Mouse (Mus musculus): ENCODE data around the gene Rbfox1.

Gene Rbfox1

DNA sequence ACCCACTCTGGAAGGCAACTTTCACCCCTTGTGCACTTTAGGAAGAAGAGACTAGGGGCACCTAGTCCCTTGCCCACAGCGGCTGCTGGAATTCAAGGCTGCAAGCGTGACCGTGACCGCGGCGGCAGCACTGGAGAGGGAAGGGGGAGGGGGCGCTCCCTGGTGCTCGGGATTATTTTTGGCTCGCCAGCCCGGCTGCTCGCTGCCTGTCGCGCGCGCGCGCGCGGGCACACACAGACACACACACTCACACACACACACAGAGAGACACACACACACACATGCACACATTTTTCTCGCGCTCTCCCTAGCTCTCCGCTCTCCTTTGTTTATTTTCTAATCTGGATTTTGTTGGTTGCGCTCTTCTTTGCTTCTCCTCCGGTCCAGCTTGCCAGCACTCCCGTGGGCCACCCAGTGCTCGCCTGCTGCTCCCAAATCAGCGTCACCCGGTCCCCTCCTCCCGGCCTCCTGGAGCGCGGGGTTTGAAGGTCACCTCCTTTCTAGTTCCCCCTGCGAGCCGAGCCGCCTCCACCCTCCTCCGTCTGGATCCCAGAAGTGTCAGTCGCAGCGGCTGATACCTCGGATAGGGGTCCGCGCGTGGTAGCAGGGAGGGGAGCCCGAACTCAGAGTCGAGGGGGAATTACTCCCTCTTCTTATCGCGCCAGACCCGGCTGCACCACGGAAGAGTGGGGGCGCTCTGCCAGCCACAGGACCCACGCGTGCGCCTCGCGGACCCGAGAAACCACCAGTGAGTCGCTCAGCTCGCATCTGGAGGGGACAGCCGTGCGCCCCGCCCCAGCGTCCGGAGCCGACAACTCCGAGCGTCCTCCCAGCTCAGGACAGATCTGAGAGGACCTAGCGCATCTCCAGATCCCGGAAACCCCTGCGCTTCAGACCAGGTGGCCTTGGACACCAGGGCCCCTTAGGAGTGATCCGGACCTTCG, at the start of gene Rbfox1:
Rbfox1 (plus strand) TSS at position 610 of the 944 bp plus-strand sequence.
- peak; percentile 44 for DNase-seq (ENCODE audit: low spot score)

DNA sequence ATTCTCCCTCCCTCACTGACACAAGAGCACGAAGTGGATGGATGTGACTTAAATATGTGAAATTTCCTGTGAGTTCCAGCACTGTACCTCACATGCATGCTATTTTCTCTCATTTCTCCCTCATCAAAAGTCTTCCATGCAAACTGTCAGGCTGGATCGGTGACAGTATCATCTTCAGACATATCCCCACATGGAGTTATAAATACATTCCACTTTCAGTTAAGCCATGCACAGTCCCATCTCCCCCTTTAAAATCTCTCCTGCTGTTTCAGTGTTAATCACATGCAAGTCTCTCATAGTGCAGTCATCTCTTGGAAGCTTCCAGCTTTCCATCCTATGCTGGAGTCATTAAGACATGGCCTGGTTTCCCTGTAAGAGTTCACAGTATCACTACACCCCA, 48.4 kb upstream of the Rbfox1 start:
- no peak for DNase-seq (ENCODE audit: low spot score)

DNA sequence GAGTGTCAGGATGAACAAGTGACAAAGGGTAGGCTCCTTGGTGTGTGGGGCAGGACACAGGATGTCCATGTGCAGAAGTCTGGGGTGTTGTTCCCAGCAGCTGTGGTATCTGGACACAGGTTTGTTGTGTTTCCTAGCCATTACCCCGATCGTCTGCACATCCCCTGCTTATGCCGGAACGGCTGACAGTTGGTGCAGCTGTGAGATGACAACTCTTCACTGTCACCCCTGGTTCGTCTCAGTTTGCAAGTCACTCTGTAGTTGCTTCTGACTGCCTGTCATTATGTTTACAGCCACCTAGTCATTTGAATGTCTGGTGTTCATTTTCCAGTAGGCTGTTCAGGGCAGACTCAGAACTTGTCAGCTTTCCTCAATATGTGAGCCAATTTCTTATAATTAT, 44.0 kb upstream of the Rbfox1 start:
- DNase-seq (ENCODE audit: low spot score): no peak

DNA sequence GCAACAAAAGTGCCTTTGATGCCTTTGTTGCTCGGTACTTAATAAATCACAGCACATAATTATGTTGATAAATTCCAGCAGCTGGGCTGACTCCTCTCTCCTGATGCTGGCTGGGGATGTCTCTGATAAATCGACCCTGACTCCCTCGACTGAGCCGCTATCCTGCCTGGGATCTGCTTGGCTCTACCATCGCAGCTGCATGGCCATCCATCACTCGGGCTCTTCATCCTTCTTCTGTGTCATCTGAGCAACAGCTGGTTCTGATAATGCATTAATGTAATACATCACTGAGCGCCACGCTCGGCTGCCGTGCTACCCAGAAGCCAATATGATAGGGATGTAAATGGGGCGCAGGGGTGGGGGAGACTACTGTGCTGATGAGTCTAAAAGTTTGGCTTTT, 39.5 kb upstream of the Rbfox1 start:
- DNase-seq (ENCODE audit: low spot score): no peak

DNA sequence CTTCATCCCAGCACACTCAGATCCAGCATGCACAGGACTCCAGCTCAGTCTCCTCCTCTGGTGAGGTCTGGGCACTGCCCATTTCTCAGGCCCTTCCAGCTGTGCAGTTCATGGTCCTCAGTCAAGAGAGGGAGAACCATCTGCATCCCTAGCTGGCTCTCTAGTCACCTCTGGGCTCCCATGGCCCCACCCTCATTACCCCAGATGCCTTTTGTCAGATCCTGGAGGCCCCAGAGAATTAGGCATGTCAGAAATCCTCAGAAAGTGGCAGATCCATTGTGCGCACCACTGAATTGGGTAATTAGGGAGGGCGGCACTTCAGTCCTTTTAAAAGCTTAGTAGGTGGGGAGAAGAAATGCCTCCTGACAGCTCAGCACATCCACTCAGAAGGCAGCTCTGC, 32.1 kb upstream of the Rbfox1 start:
- no peak for DNase-seq (ENCODE audit: low spot score)

DNA sequence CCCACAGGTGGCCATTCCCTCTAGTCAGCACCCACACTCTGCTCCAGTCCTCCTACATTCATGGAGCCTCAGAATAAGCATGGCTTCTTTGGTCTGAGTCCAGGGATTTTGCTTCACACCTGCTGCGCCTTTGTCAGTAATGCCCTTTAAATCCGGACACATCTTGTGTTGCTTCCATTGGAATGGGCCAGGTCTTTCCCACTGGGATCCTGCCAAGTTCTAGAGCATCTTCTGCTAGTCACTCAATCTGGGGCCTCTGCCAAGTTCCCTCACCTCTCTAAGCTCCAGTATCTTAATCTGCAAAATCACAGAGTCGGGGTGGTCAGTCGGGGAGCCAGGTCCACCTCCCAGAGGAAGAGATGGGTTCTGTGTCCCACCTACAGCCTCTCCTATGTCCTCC, 20.8 kb upstream of the Rbfox1 start:
- DNase-seq (ENCODE audit: low spot score): no peak

DNA sequence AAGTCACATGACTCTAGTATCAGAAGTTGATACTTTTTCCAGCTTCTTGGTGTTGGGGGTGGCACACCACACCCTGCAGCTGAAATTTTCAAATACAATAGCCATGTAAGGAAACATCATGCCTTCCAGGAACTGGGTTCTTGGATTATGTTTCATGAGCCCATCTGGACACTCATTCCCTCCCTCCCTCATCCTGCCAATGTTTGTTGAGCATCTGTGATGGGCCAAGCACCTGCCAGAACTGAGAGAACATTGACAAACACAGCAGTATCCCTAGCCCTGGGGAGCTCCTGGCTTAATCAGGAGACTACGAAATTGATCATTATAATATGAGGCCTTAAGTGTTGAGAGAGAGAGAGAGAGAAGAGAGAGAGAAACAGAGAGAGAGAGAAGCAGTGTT, 18.2 kb upstream of the Rbfox1 start:
- DNase-seq (ENCODE audit: low spot score): no peak

DNA sequence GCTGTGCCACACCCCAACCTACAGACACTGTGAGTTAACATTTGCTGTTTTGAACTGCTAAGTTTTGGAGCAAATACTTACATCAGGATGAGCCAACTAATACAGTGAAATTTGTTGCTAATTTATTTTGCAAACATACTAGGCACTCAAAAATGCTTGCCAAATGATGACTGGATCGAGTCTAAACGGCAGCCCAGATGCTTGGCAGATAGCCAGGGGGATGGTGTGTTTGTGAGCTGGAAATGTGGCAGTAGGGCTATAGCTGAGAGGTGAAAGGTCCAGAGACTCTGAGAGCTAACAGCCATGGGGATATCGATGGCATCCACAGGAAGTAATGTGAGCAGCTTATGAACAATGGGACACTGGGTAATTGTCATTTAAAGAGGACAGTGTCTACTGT, 14.8 kb upstream of the Rbfox1 start:
- DNase-seq (ENCODE audit: low spot score): no peak

DNA sequence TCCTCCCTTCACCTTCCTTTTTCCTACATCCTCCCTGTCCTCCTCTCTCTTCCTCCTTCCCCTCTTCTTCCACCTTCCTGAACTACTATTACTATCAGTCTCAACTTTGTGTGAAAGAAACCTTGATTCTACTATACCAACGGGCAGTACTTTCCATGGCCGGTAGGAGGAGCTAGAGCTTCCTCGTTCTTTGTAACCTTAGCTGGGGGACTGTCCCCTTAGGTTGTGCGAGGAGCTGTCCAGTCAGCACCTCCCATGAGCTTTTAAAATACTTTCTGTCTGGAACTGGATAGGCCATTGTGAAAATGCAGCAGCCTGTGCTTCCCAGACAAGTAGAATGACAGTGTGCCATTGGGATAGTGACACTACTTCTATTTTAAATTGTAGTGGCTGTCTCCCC, 3.3 kb upstream of the Rbfox1 start:
- peak; percentile 90 for DNase-seq (ENCODE audit: low spot score)

DNA sequence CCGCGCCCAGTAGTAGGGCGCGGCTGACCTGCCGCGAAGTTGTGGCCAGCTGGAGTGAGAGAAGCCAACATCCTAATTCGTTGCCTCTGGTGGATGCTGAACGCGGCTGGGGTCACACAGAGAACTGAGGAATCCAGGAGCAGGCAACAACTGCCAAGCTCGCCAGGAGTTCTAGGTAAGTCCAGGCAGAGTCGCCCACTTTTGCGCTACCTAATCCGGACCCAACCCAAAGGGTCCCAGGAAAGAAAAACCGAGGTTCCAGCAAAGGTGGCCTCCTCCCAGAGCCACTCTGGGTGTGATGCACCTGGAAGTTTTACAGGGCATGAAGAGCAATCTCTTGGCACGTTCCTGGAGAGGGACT, 515 bp downstream of the Rbfox1 start:
- no peak for DNase-seq (ENCODE audit: low spot score)

DNA sequence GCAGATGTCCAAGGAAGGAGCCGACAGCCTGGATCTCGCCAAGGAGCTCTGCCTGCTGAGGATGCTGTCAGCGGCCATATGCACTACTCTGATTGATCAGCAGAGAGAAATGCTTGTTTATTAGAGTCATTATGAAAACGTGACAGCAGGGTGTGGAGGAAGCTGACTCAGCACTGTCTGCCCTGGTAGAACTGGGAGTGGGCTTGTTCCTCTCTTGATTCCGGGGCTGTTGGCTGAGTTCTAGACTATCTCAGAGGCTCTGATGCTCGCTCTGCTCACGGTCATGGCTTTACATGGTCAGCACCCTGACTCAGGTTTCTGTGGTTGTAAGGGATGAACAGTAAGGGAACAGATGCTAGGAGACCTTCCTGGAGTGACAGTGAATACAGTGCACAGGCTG, 10.4 kb downstream of the Rbfox1 start:
- no peak for DNase-seq (ENCODE audit: low spot score)

DNA sequence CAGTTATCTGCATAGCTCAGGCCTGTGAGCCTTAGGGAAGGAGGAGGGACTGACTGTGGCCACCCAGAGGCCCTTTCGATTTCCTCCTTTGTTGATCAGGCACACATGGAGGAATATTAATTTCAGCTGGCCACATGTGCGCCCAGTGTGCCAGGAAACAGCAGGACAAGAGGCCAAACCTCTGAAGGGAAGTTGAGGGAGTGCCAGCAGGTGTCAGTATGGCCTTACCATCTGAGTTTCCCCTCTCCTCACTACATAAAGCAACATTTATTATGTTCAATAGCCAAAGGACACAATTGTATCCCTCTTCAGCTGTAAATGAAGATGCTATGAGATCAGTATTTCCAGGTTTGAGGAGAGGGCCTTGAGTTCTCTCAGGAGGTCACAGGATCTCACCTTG, 13.2 kb downstream of the Rbfox1 start:
- no peak for DNase-seq (ENCODE audit: low spot score)

DNA sequence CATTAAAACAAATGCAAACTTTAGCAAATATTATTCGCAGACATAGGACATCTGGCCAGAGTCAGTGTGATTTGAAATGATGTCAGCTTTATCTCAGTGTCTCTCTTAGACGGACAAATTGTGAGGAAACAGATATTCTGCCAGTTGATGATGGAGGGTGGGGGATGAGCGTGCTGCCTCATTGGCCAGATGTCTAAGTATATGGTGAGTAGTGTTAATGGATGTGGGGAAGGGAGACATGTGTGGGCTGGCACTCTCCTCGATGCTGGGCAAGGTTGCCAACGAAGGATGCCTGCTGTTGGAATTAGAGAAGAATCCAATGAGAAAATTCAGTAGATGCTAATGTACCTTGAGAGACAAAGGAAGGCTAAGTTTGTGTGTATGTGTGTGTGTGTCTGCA, 25.6 kb downstream of the Rbfox1 start:
- DNase-seq (ENCODE audit: low spot score): no peak

DNA sequence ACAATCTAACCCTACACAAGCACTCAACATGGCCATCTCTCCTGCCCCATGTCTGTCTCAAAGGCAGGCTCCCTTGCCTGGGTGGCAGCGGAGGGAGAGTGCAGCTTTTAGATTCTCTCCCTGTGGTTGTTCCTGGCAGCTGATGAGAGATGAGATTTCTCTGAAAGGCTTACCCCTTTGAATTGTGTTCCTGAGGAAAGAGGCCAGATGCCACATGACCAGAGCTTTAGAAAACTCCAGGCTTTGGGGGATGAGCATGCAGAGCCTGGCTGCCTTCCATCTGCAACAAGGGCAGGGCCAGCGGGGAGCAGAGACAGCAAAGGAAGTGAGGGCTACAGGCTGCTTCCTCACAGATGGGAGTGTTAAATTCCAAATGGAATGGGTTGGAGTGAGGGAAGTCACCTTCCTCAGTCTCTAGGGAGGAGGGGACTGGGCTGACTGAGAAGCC, 26.7 kb downstream of the Rbfox1 start:
- DNase-seq (ENCODE audit: low spot score): peak; percentile 45

DNA sequence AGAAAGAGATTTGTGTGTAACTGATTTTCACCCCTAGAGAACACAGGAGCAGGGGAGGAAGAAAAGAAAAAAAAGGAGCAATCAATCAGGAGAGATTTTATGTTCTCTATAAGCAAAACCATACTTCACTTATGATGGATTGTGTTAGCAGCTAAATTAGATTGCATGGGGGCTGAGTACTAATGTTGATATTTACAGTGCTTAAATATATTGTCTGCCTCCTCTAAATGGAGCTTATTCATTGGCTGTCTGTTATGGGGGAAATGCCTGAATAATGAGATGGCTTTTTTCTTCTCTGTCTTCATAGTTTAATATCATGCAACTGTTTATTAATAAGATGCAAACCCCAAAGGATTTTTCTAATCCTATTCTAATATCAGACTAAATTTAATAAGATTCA, 32.8 kb downstream of the Rbfox1 start:
- DNase-seq (ENCODE audit: low spot score): no peak

DNA sequence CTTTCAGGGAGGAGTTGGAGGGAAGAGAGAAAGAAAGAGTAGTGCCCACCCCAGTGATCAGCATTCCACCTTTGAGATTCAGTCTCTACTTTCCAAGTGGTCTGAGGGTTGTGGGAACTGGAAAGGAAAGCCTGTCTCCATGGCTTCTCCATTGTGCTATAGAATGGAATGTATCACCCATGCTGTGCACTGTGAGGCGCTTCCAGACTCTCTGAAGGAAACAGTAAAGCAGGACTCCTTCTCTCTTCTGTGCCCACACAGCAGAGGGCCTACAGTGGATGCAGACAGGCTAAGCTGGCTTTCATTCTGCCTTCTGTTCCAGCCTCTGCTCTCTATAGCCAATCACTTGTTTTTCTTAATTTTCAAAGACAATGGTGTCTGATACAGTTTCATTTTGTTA, 41.8 kb downstream of the Rbfox1 start:
- no peak for DNase-seq (ENCODE audit: low spot score)

DNA sequence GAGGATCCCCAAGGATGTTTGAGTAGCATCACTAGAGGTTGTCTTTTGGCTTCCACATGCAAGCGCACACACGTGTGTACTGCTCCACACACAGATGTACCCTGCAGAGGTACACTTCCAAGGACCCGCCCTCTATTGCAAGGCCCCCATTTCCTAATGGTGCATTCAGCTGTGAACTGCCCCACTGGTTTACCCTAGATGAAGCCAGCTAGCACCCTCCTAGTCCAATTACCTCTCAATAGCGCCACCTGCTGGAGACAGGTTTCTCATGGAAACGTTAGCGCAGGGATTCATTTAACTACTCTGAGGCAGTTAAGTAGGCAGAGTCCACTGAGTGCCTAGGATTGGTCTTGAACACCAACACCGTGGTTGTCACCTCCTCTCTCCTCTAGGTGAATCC, 46.5 kb downstream of the Rbfox1 start:
- peak; percentile 89 for DNase-seq (ENCODE audit: low spot score)

DNA sequence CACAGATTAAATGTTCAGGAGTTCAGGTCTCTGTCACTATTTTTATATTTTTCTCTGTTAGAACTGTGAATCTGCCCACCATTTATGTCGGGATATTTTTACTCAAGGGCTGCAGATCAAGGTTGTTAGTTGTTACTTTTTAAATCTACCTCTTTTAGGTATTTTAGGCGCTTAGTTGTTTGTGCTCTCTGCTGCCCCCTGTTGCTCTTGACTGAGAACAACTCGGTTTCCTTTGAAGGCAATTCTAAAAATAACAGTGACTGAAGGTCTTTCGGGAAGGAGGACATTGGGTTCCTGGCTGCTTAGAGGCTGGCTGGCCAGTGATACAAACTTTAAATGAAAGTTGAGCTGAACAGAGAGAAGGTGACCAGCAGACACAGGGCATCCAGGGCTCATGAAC, 54.9 kb downstream of the Rbfox1 start:
- peak; percentile 56 for DNase-seq (ENCODE audit: low spot score)

DNA sequence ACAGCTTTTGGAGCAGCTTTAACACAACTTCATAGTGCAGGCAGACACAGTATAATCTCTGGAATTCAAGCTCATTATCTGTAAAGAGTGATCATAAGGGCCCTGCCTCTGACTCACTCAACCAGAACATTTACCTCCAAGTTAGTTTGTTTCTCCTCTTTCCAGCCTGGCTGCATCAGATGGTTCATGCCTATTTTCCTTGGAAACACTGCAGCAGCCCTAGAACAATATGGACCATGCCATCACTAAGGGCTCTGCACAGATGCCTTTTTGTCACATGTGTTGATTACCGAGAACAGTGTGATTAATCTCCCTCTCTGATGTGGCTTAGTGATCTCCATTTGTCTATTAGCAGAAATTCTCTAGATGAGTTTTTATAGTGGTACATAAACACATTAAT, 60.5 kb downstream of the Rbfox1 start:
- no peak for DNase-seq (ENCODE audit: low spot score)

DNA sequence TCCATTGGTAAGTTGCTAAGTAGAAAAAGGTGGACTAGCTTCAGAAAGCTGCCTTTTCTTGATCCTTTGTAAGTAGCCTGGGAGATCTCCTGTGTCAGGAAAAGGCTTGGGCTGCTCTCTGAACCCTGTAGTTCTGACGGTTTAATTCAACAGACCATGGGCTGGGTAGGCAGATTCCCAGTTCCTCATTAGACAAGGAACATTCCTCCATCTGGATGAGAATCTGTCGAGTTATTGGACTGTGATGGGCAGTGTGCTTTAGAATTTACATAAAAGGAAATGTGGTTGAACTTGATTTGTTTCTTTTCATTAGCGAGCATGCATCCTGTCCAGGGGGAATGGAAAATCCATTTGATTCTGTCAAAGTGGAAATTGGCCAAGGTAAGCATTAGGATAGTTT, 68.0 kb downstream of the Rbfox1 start:
- DNase-seq (ENCODE audit: low spot score): no peak

DNA sequence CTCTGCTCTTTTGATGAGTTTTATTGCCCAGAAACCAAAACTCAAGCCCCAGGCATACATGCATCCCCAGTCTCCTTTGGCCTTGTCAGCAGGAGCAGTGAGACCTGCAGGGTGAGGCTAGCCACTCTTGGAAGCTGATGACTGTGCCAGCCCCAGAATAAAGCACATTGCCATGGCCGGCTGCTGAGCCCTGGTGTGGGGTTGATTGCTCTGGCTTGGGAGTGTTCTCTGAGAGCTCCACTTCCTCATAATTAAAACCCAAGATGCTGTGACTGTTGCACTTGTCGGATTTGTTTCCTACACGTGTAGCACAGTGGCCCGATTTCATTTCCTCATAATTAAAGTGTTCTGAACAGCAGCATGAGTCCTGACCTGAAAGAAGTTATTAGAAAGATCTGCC, 72.3 kb downstream of the Rbfox1 start:
- no peak for DNase-seq (ENCODE audit: low spot score)

DNA sequence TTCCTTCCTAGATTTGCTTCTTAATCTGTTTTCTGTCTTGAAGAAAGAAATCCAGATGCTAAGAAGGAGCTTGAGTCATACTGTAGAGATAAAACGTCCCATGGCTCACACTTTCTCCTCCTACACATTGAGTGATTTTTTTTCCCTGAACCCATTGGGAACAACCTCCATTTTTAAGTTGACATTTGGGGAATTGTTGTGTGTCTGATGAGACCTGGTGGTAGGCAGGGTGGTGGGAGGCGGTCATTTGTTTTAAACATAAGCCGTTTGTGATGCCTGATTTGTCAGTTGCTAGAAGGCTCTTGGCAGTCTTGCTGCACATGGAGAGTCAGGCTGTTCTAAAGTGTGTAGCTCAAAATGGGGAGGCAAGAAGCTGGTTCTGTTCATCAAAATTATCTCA, 76.6 kb downstream of the Rbfox1 start:
- no peak for DNase-seq (ENCODE audit: low spot score)

DNA sequence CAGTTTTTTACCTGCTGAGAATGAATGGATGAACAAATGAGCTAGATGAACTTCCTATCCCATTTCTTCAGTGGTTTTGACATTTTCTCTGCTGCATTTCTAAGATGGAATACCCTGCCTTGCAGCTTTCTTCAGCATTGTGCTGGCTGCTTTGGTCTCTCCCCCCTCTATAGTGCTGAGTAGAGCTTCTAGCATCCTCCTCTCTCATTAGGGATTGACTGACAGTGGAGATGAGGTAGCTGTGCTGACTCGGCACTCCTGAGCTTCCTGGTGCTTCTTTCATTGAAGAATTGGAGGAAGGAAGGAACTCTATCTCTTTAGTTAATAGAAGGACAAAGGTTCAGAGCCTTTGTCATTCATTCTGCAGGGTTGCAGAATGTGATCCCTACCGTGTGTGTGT, 89.0 kb downstream of the Rbfox1 start:
- no peak for DNase-seq (ENCODE audit: low spot score)
